Mouse (Mus musculus) ES-CJ7 (cell line): Measurements from ENCODE around the gene Zbed6.

ENCODE experiments used
- DNase-seq: peaks from one replicate; pipeline ENCODE4 v3.0.0; 2011; ENCODE audit warnings: low read depth, low spot score

The Zbed6 gene

GRCm38 (mm10) chr1:133663427-133663826 is 2.7 kb upstream of the Zbed6 start:
- DNase-seq: no peak

GRCm38 (mm10) chr1:133662941-133663340 is 2.3 kb upstream of the Zbed6 start:
- DNase-seq: no peak

GRCm38 (mm10) chr1:133661203-133661933 is 683 bp upstream of the Zbed6 start, which contains the start of gene Gm38394:
Gm38394 (minus strand) TSS chr1:133661318.
- DNase-seq: peak; percentile 99

DNA sequence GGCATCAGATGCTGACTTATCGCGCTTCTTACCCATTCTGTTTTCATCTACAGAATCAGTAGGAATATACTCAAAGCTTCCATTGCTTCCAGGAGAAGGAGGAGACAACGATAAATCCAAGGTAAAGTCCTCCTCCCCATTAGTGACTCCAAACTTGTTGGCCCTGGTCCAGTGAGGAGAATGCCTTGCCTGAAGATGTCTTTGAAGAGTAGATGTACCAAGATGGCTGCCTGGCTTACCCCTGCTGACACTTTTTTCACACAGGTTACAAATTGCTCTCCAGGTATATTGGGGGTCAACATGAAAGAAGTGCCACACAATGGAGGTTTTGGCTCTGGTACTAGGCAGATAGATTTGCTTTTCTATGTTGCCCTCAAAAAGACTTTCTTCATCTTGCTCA is 1.8 kb downstream of the Zbed6 start:
- DNase-seq: no peak

DNA sequence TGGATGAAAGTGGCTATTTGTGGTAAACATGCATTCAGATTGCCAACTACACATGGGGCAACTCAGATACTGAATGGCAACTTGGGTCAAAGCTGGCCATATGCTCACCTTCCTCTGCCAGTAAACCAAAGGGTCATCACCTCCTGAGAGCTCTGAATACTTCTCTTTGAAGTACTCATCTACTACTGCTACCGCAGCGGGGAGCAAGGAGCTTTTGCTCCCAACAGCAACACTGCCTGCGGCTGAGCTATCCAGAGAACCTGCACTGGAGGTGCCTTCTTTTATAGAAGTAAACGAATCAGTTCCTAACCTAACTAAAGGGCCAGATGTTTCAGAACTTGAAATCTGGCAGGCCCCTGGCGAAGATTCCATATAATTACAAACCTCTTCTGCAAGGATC is 3.9 kb downstream of the Zbed6 start:
- no peak for DNase-seq

DNA sequence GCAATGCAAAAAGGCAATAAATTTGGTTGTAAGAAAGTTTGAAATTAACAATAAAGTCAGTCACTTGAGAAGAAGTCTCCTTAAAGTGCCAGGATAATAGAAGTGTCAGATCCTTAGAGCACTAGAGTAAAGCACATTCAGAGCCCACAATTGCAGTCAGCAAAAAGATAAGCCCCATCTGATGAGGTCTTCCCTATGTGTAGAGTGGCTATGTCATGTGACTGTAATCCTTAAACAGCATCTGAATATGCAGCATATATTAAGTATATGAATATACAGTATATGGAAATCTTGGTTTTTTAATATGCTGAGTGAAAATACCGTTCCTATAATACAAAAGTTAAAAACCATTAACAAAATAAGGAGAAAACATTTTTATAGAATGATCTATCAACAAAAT is 7.7 kb downstream of the Zbed6 start:
- no peak for DNase-seq

GRCm38 (mm10) chr1:133650288-133651055 is 10.2 kb downstream of the Zbed6 start:
- DNase-seq: peak; percentile 38

DNA sequence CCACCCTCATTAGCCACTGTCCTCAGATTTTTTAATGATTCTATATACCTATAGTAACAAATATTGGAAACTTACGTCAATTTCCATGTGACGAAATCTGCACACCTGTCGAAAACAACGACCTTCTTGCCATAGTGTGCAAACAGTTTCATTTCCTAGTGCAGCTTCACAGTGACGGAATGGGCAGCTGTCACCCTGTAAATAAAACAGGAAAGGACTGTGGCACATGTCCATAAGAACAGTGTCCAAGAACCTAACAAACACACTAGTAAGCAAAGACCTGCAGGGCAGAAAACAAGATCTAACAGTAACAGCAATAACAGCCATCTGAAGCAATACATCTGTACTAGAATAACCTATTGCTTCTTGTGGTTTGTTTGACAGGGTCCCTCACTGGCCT is 15.0 kb downstream of the Zbed6 start:
- no peak for DNase-seq

DNA sequence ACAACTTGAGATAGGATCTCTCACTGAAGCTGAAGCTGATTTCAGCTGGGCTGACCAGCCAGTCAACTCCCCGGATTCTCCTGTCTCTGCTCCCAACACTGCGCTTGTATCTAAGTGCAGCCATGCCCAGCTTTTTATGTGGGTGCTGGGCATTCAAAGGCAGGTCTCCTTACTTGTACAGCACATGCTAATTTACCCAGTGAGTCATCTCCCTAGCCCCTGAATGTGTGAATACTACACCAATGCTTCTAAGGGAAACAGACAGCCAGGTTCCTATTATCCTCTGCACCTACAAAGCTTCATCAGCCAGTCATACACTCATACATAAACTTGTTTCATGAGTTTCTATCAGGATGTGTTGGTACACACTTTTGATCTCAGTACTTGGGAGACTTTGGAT is 19.5 kb downstream of the Zbed6 start:
- no peak for DNase-seq

DNA sequence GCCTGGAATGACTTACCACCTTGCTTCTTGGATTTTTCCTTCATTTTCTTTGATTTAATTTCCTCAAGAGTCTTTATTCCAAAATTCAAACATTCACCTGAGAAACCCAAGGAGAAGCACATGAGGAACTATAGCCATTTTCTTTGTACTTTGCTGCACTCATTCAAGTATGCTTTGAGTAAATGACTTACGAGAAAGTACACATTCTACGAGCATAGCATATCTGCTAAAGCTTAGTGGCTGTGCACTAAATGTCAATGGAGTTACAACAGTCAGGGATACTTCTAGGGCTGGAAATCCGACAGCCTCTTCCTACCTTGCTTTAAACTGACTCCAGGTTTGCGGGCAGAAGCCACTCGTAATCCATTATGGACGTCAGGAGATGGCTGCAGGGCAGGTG is 22.2 kb downstream of the Zbed6 start:
- no peak for DNase-seq

GRCm38 (mm10) chr1:133632168-133632567 is 28.5 kb downstream of the Zbed6 start:
- DNase-seq: no peak

GRCm38 (mm10) chr1:133625052-133625451 is 35.6 kb downstream of the Zbed6 start:
- DNase-seq: no peak

GRCm38 (mm10) chr1:133618311-133618710 is 42.4 kb downstream of the Zbed6 start:
- no peak for DNase-seq

GRCm38 (mm10) chr1:133617908-133618307 is 42.8 kb downstream of the Zbed6 start:
- no peak for DNase-seq

GRCm38 (mm10) chr1:133613817-133614216 is 46.9 kb downstream of the Zbed6 start:
- DNase-seq: peak; percentile 71

GRCm38 (mm10) chr1:133611436-133611835 is 49.2 kb downstream of the Zbed6 start:
- no peak for DNase-seq

GRCm38 (mm10) chr1:133610601-133611000 is 50.1 kb downstream of the Zbed6 start:
- DNase-seq: no peak

GRCm38 (mm10) chr1:133609771-133610502 is 50.7 kb downstream of the Zbed6 start, which contains the start of gene Snrpe:
Snrpe (minus strand) TSS chr1:133610291.
- peak; percentile 100 for DNase-seq
